Mouse (Mus musculus) forebrain, embryonic 11.5 days (tissue): ENCODE measurements around the gene Nrg4. TPM values are rescaled to one million over a fixed set of nuclear protein-coding genes. Genes with fewer than 3 reads are reported as not detected.
"Not testable (repeated sequence)": the region's sequence is repeated elsewhere in the genome, so short reads cannot be mapped to it uniquely, and the experiment has no call there.

ENCODE experiments used
- ATAC-seq: fragments of 200-750 bp; cut with Nextera tagmentation; replicated peaks from 2 replicates; pipeline ENCODE4 v1.8.0; 2017; ENCODE audit warnings: moderate TSS enrichment; ENCODE audit not compliant: low FRiP score
- DNase-seq: peaks from one replicate; pipeline ENCODE4 v3.0.0-alpha.2; 2017; ENCODE audit warnings: low spot score
- H3K27ac ChIP-seq: fragments of 300-500 bp; sonication (generic); 2 replicates; pipeline ENCODE4 v1.5.1; 2014; ENCODE audit warnings: low read depth, low read length
- H3K27me3 ChIP-seq: fragments of 300-500 bp; sonication (generic); 2 replicates; pipeline ENCODE4 v1.6.1; 2014; ENCODE audit warnings: mild to moderate bottlenecking, low read length, mixed read lengths; ENCODE audit not compliant: control insufficient read depth, insufficient read depth
- H3K36me3 ChIP-seq: fragments of 300-500 bp; sonication (generic); 2 replicates; pipeline ENCODE4 v1.6.1; 2014; ENCODE audit warnings: mild to moderate bottlenecking, low read length, moderate library complexity, mixed read lengths; ENCODE audit not compliant: control insufficient read depth, insufficient read depth
- H3K4me1 ChIP-seq: fragments of 300-500 bp; sonication (generic); replicated peaks from 2 replicates; pipeline ENCODE4 v1.6.1; 2014; ENCODE audit warnings: low read length, mixed read lengths; ENCODE audit not compliant: control insufficient read depth, insufficient read depth
- H3K4me2 ChIP-seq: fragments of 300-500 bp; sonication (generic); 2 replicates; pipeline ENCODE4 v1.6.1; 2014; ENCODE audit warnings: low read depth, mild to moderate bottlenecking, low read length, moderate library complexity, mixed read lengths; ENCODE audit not compliant: severe bottlenecking
- H3K4me3 ChIP-seq: fragments of 300-500 bp; sonication (generic); 2 replicates; pipeline ENCODE4 v1.5.1; 2014; ENCODE audit warnings: low read depth, low read length
- H3K9ac ChIP-seq: fragments of 300-500 bp; sonication (generic); 2 replicates; pipeline ENCODE4 v1.6.1; 2014; ENCODE audit warnings: low read length
- H3K9me3 ChIP-seq: fragments of 300-500 bp; sonication (generic); 2 replicates; pipeline ENCODE4 v1.6.1; 2016; ENCODE audit warnings: low read length, mixed read lengths; ENCODE audit not compliant: control insufficient read depth
- WGBS: fragments of 180-500 bp; shearing (Covaris S2); extraction: QIAGEN DNeasy Blood & Tissue Kit; methylation state at CpG from one replicate; pipeline ENCODE4 v1.1.7; 2014; 5-methylcytosine and 5-hydroxymethylcytosine counted together
- polyA plus RNA-seq: library from polyadenylated mRNA; unstranded; fragments of >200 nt; fragmentation: Nextera tagmentation; extraction: Ambion mirVana; gene quantifications from 2 replicates; pipeline ENCODE4 v1.2.1, GENCODE M21; 2014

Nrg4 gene
- polyA plus RNA-seq, 1 experiment from 2014 or later: 1.2 TPM

- no peaks in the 10 kb centered on the region for H3K27me3 ChIP-seq
- no peaks in the 10 kb centered on the region for H3K4me1 ChIP-seq
- DNase-seq: no peak
- no peak overlapping the region for H3K4me3 ChIP-seq
- H3K27ac ChIP-seq: no peak overlapping the region
- H3K9me3 ChIP-seq: no peaks in the 10 kb centered on the region
- no peak overlapping the region for H3K9ac ChIP-seq
- H3K36me3 ChIP-seq: no peaks in the 10 kb centered on the region
- ATAC-seq: no peak
- WGBS: 92% methylated on average over 5 of the region's 5 CpGs
- no peak overlapping the region for H3K4me2 ChIP-seq
Measured at GRCm38 (mm10) chr9:55255056-55255455, 71.6 kb downstream of the Nrg4 start.

GRCm38 (mm10) chr9:55253849-55254248 is 72.8 kb downstream of the Nrg4 start:
- H3K4me1 ChIP-seq: no peaks in the 10 kb centered on the region
- H3K36me3 ChIP-seq: no peaks in the 10 kb centered on the region
- DNase-seq (no peak), ATAC-seq (no peak)
- WGBS: 84% methylated on average over 1 of the region's 1 CpGs
- no peak overlapping the region for H3K9ac ChIP-seq
- no peaks in the 10 kb centered on the region for H3K9me3 ChIP-seq
- no peak overlapping the region for H3K27ac ChIP-seq
- no peak overlapping the region for H3K4me2 ChIP-seq
- no peaks in the 10 kb centered on the region for H3K27me3 ChIP-seq
- no peak overlapping the region for H3K4me3 ChIP-seq

GRCm38 (mm10) chr9:55252097-55252496 is 74.5 kb downstream of the Nrg4 start:
- 69% methylated on average over 2 of the region's 2 CpGs for WGBS
- ATAC-seq, H3K9ac ChIP-seq, DNase-seq, H3K9me3 ChIP-seq, H3K27me3 ChIP-seq, H3K4me1 ChIP-seq, H3K36me3 ChIP-seq, H3K4me3 ChIP-seq, H3K27ac ChIP-seq, H3K4me2 ChIP-seq: not testable (repeated sequence)

- DNase-seq: no peak
- H3K4me1 ChIP-seq: no peaks in the 10 kb centered on the region
- no peak overlapping the region for H3K4me2 ChIP-seq
- WGBS: 92% methylated on average over 6 of the region's 6 CpGs
- ATAC-seq: no peak
- H3K36me3 ChIP-seq: no peaks in the 10 kb centered on the region
- H3K9ac ChIP-seq: no peak overlapping the region
- H3K4me3 ChIP-seq: no peak overlapping the region
- no peak overlapping the region for H3K27ac ChIP-seq
- no peaks in the 10 kb centered on the region for H3K27me3 ChIP-seq
- no peaks in the 10 kb centered on the region for H3K9me3 ChIP-seq
Measured at GRCm38 (mm10) chr9:55250595-55251247, 75.9 kb downstream of the Nrg4 start.

GRCm38 (mm10) chr9:55248465-55248864 is 78.2 kb downstream of the Nrg4 start:
- no peaks in the 10 kb centered on the region for H3K27me3 ChIP-seq
- H3K36me3 ChIP-seq: no peaks in the 10 kb centered on the region
- no peak overlapping the region for H3K4me2 ChIP-seq
- H3K4me1 ChIP-seq: no peaks in the 10 kb centered on the region
- H3K9ac ChIP-seq: no peak overlapping the region
- no peak overlapping the region for H3K27ac ChIP-seq
- DNase-seq (no peak), ATAC-seq (no peak)
- no peaks in the 10 kb centered on the region for H3K9me3 ChIP-seq
- 86% methylated on average over 4 of the region's 4 CpGs for WGBS
- no peak overlapping the region for H3K4me3 ChIP-seq

GRCm38 (mm10) chr9:55246918-55247317 is 79.7 kb downstream of the Nrg4 start:
- Histone ChIP-seq H3K4me3 (no peak overlapping the region), H3K9me3 (no peaks in the 10 kb centered on the region), H3K4me1 (no peaks in the 10 kb centered on the region), H3K9ac (no peak overlapping the region), H3K36me3 (no peaks in the 10 kb centered on the region), H3K4me2 (no peak overlapping the region), H3K27ac (no peak overlapping the region), H3K27me3 (no peaks in the 10 kb centered on the region)
- DNase-seq (no peak), ATAC-seq (no peak)
- 94% methylated on average over 4 of the region's 4 CpGs for WGBS

GRCm38 (mm10) chr9:55246440-55246839 is 80.2 kb downstream of the Nrg4 start:
- Histone ChIP-seq H3K27me3 (no peaks in the 10 kb centered on the region), H3K9ac (no peak overlapping the region), H3K4me1 (no peaks in the 10 kb centered on the region), H3K9me3 (no peaks in the 10 kb centered on the region), H3K4me3 (no peak overlapping the region), H3K4me2 (no peak overlapping the region), H3K27ac (no peak overlapping the region), H3K36me3 (no peaks in the 10 kb centered on the region)
- no peak for DNase-seq
- 84% methylated on average over 8 of the region's 8 CpGs for WGBS
- no peak for ATAC-seq

- not testable (repeated sequence) for H3K36me3 ChIP-seq, H3K9me3 ChIP-seq, H3K9ac ChIP-seq, DNase-seq, H3K4me3 ChIP-seq, H3K27me3 ChIP-seq, H3K27ac ChIP-seq, H3K4me2 ChIP-seq, H3K4me1 ChIP-seq, ATAC-seq
- WGBS: 93% methylated on average over 1 of the region's 1 CpGs
Measured at GRCm38 (mm10) chr9:55245057-55245750, 81.4 kb downstream of the Nrg4 start.

- H3K27me3 ChIP-seq: no peaks in the 10 kb centered on the region
- H3K4me3 ChIP-seq: no peak overlapping the region
- no peaks in the 10 kb centered on the region for H3K36me3 ChIP-seq
- H3K4me1 ChIP-seq: no peaks in the 10 kb centered on the region
- no peaks in the 10 kb centered on the region for H3K9me3 ChIP-seq
- H3K27ac ChIP-seq: no peak overlapping the region
- WGBS: 89% methylated on average over 3 of the region's 3 CpGs
- H3K4me2 ChIP-seq: no peak overlapping the region
- DNase-seq (no peak), ATAC-seq (no peak)
- no peak overlapping the region for H3K9ac ChIP-seq
Measured at GRCm38 (mm10) chr9:55244079-55244478, 82.6 kb downstream of the Nrg4 start.
